Comparison of ENCODE assay signal across 9 mouse cellular contexts in genomic region chr4:149792159-149792800, GRCm38 (mm10). TPM values are rescaled to one million over a fixed set of nuclear protein-coding genes. Genes with fewer than 3 reads are reported as not detected.
DNase-seq lines count a peak whose midpoint lies in the region; ATAC-seq and TF ChIP-seq lines count a peak whose summit lies in the region.
"Had no signal": no experiment of that assay in that cellular context is flagged by ENCODE, and none has a peak within 500 bp of the region (broad histone marks: within the 10 kb centered on the region; RNA-seq: fewer than 3 reads in every experiment).

No protein-coding gene starts in this region.

- H3K27ac ChIP-seq in left cerebral cortex, adult 2 months = peak overlapping the region; percentile 72
- H3K27ac ChIP-seq in olfactory bulb, adult 2 months (ENCODE audit: insufficient read depth, low read depth, low read length) = peak overlapping the region; percentile 18; the same call in 1 of the 2 replicates
- H3K27ac ChIP-seq in hindbrain, embryonic 13.5 days = no peak overlapping the region
- H3K27ac ChIP-seq in forebrain, embryonic 10.5 days = no peak overlapping the region
- H3K27ac ChIP-seq: hindbrain, embryonic 14.5 days had no signal

- no peak for DNase-seq in left cerebral cortex, adult 2 months (ENCODE audit: extremely low spot score in 1 of 2, low spot score in 2 of 2)
- DNase-seq in left cerebral cortex, postnatal 4 days = no peak
- peak; percentile 52 to 75 for DNase-seq in gastrocnemius, adult 8-10 months (ENCODE audit: low spot score in 2 of 2)
- DNase-seq in kidney, postnatal 36 days = peak; percentile 77 to 91
- no peak for DNase-seq in ovary, adult 18-20 months (ENCODE audit: low spot score)
- no peak for DNase-seq in forebrain, embryonic 10.5 days (ENCODE audit: extremely low spot score, low spot score)

- no peak overlapping the region for H3K4me3 ChIP-seq in left cerebral cortex, adult 2 months
- H3K4me3 ChIP-seq in olfactory bulb, adult 2 months (ENCODE audit: insufficient read depth, low read depth, low read length) = no peak overlapping the region
- no peak overlapping the region for H3K4me3 ChIP-seq in hindbrain, embryonic 13.5 days
- no peak overlapping the region for H3K4me3 ChIP-seq in forebrain, embryonic 10.5 days

- no peak overlapping the region for H3K4me2 ChIP-seq in hindbrain, embryonic 13.5 days
- H3K4me2 ChIP-seq: hindbrain, embryonic 14.5 days had no signal

- no peak overlapping the region for H3K9ac ChIP-seq in hindbrain, embryonic 13.5 days
- H3K9ac ChIP-seq: hindbrain, embryonic 14.5 days had no signal

- no peaks in the 10 kb centered on the region for H3K9me3 ChIP-seq in hindbrain, embryonic 13.5 days
- H3K9me3 ChIP-seq in forebrain, embryonic 10.5 days = no peaks in the 10 kb centered on the region

- WGBS in olfactory bulb, adult 2 months = 64% methylated on average over 10 of the region's 10 CpGs
- WGBS in hindbrain, embryonic 13.5 days = 68% methylated on average over 10 of the region's 10 CpGs
- WGBS in forebrain, embryonic 10.5 days = 80% methylated on average over 10 of the region's 10 CpGs

- no peak for ATAC-seq in hindbrain, embryonic 13.5 days (ENCODE audit: low FRiP score)

- H3K27me3 ChIP-seq in hindbrain, embryonic 13.5 days = no peaks in the 10 kb centered on the region
- peaks cover 10% of the 10 kb centered on the region; the same call in 1 of the 2 replicates for H3K27me3 ChIP-seq in forebrain, embryonic 10.5 days (ENCODE audit: poor library complexity, severe bottlenecking)

- H3K36me3 ChIP-seq in hindbrain, embryonic 13.5 days = no peaks in the 10 kb centered on the region
- H3K36me3 ChIP-seq in forebrain, embryonic 10.5 days (replicated peaks) = no peaks in the 10 kb centered on the region

- H3K4me1 ChIP-seq in olfactory bulb, adult 2 months (ENCODE audit: control insufficient read depth, insufficient read depth, low read length) = peaks cover 14% of the 10 kb centered on the region
- H3K4me1 ChIP-seq in hindbrain, embryonic 13.5 days (replicated peaks) = peaks cover 17% of the 10 kb centered on the region
- peaks cover 35% of the 10 kb centered on the region for H3K4me1 ChIP-seq in forebrain, embryonic 10.5 days

- TF ChIP-seq CTCF in left cerebral cortex, adult 2 months (IDR thresholded peaks at IDR 0.05) = no peak
- no peak for TF ChIP-seq CTCF in olfactory bulb, adult 2 months (IDR thresholded peaks at IDR 0.05; ENCODE audit: insufficient read depth, low read depth, low read length)

- TF ChIP-seq POLR2A in olfactory bulb, adult 2 months (IDR thresholded peaks at IDR 0.05; ENCODE audit: insufficient read depth, low read depth, low read length) = no peak

- intact Hi-C loops in left cerebral cortex, adult 2 months (cut with DNase I) = loop anchor here (1.0 to 2.0 kb wide), 2 partner anchors 18 to 39 kb away; partner anchors contain the start of gene Slc25a33
- intact Hi-C loops in left cerebral cortex, postnatal 4 days (cut with DNase I) = no loop called here

RNA-seq across cellular contexts. Expression of gene Slc25a33, which starts 18.2 kb away (rescaled TPM):
- total RNA-seq in left cerebral cortex, adult 2 months (2021) = 10 to 100 TPM; 25.9 to 30.2 TPM
- total RNA-seq in left cerebral cortex, postnatal 4 days (2021) = 10 to 100 TPM; 18.6 to 19.4 TPM
- 10 to 100 TPM in 3 of 4 experiments, 1 to 10 TPM in 1; 7.7 to 14.5 (median 13.0) TPM for total RNA-seq in gastrocnemius, adult 8-10 months (2022)
- not detected in 2 replicates for polyA plus RNA-seq in olfactory bulb, adult 2 months (2012; ENCODE audit: insufficient read depth, insufficient read length, low replicate concordance, missing spikeins)
- polyA plus RNA-seq in hindbrain, embryonic 13.5 days (2015; fragmentation: Nextera tagmentation; extraction: Ambion mirVana) = 27.6 and 28.3 TPM in 2 replicates
- 13.4 and 15.0 TPM in 2 replicates for polyA plus RNA-seq in forebrain, embryonic 10.5 days (2016; fragmentation: Nextera tagmentation; extraction: Ambion mirVana)

RNA-seq across cellular contexts. Expression of gene Tmem201, which starts 54.4 kb away (rescaled TPM):
- total RNA-seq in left cerebral cortex, adult 2 months (2021) = 10 to 100 TPM; 63.3 to 67.9 TPM
- total RNA-seq in left cerebral cortex, postnatal 4 days (2021) = 10 to 100 TPM; 57.8 to 60.1 TPM
- 10 to 100 TPM; 41.7 to 44.1 (median 42.9) TPM for total RNA-seq in gastrocnemius, adult 8-10 months (2022)
- not detected in 2 replicates for polyA plus RNA-seq in olfactory bulb, adult 2 months (2012; ENCODE audit: insufficient read depth, insufficient read length, low replicate concordance, missing spikeins)
- polyA plus RNA-seq in hindbrain, embryonic 13.5 days (2015; fragmentation: Nextera tagmentation; extraction: Ambion mirVana) = 36.3 and 41.2 TPM in 2 replicates
- 38.7 and 42.7 TPM in 2 replicates for polyA plus RNA-seq in forebrain, embryonic 10.5 days (2016; fragmentation: Nextera tagmentation; extraction: Ambion mirVana)

Comparison
In these comparisons a context has a peak if more than half of its experiments do, and no peak if none do; other contexts are left out.
1. DNase-seq: peak in gastrocnemius, adult 8-10 months (2 of 2) and kidney, postnatal 36 days (2 of 2); none in left cerebral cortex, adult 2 months (0 of 2), left cerebral cortex, postnatal 4 days (single experiment), ovary, adult 18-20 months (single experiment) and forebrain, embryonic 10.5 days (single experiment).
2. H3K27ac ChIP-seq: peak in left cerebral cortex, adult 2 months (single experiment) and olfactory bulb, adult 2 months (single experiment); none in hindbrain, embryonic 13.5 days (single experiment) and forebrain, embryonic 10.5 days (single experiment).